Mouse (Mus musculus) forebrain, embryonic 15.5 days (tissue): Measurements from ENCODE around the gene Ush1g. TPM values are rescaled to one million over a fixed set of nuclear protein-coding genes. Genes with fewer than 3 reads are reported as not detected.

Experiments
- ATAC-seq: fragments of 200-750 bp; cut with Nextera tagmentation; replicated peaks from 2 replicates; pipeline ENCODE4 v1.8.0; 2017; ENCODE audit warnings: mild to moderate bottlenecking, moderate TSS enrichment, moderate library complexity
- H3K27ac ChIP-seq: fragments of 300-500 bp; sonication (generic); replicated peaks from 2 replicates; pipeline ENCODE4 v1.5.1; 2015; ENCODE audit warnings: mild to moderate bottlenecking, inconsistent platforms
- H3K27me3 ChIP-seq: fragments of 300-500 bp; sonication (generic); 2 replicates; pipeline ENCODE4 v1.6.1; 2015; ENCODE audit warnings: inconsistent platforms
- H3K36me3 ChIP-seq: fragments of 300-500 bp; sonication (generic); 2 replicates; pipeline ENCODE4 v1.6.1; 2015; ENCODE audit warnings: mild to moderate bottlenecking, inconsistent platforms
- H3K4me1 ChIP-seq: fragments of 300-500 bp; sonication (generic); 2 replicates; pipeline ENCODE4 v1.6.1; 2015; ENCODE audit warnings: inconsistent platforms
- H3K4me2 ChIP-seq: fragments of 300-500 bp; sonication (generic); replicated peaks from 2 replicates; pipeline ENCODE4 v1.6.1; 2015; ENCODE audit warnings: mild to moderate bottlenecking, inconsistent platforms
- H3K4me3 ChIP-seq: fragments of 300-500 bp; sonication (generic); 2 replicates; pipeline ENCODE4 v1.5.1; 2015; ENCODE audit warnings: mild to moderate bottlenecking, inconsistent platforms
- H3K9ac ChIP-seq: fragments of 300-500 bp; sonication (generic); replicated peaks from 2 replicates; pipeline ENCODE4 v1.6.1; 2015; ENCODE audit warnings: mild to moderate bottlenecking, inconsistent platforms
- H3K9me3 ChIP-seq: fragments of 300-500 bp; sonication (generic); 2 replicates; pipeline ENCODE4 v1.6.1; 2016; ENCODE audit warnings: inconsistent platforms
- WGBS: fragments of 180-500 bp; shearing (Covaris S2); methylation state at CpG from one replicate; pipeline ENCODE4 v1.1.7; 2015; ENCODE audit warnings: mixed read lengths; 5-methylcytosine and 5-hydroxymethylcytosine counted together
- polyA plus RNA-seq: library from polyadenylated mRNA; unstranded; fragments of >200 nt; fragmentation: Nextera tagmentation; extraction: Ambion mirVana; gene quantifications from 2 replicates; pipeline ENCODE4 v1.2.1, GENCODE M21; 2015

Gene Ush1g
- polyA plus RNA-seq, 1 experiment from 2014 or later = 0.05 TPM

DNA sequence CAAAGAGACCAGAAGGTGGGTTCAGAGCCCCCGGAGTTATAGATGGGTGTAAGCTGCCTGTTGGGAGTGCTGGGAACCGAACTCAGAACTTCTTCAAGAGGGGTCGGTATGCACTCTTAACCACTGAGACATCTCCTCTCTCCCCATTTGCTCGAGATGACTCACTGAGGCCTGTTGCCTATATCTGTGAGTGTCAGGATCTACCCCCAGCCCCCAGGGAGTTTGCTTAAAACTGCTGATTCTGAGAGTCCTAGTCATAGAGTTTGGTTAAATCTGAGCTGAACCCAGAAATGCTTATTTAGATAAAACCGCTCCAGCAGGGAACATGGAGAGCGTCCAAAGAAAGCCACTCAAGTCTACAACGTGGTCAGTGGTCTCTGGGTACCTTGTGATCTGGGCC is 47.7 kb downstream of the Ush1g start:
- WGBS = 88% methylated on average over 7 of the region's 7 CpGs
- ATAC-seq = no peak
- no peak overlapping the region for H3K9ac ChIP-seq

DNA sequence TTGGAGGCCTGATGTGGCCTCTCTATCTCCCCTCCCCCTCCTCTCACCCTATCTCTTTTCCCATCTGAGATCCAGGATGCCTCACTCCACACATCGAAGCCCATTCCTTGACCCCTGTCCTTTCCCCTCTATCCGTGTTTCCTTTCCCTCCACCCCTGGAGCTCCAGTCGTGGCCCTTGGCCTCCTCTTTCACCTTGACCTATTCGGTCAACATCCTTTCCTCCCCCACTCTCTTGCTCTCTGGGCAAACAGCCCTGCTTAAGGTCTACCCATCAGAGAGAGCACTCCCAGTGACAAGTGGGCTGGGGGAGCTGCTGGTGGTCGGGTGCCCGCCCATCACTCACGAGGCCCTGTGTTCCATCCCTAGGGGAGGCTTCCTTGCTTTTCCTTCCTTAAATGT is 48.1 kb downstream of the Ush1g start:
- H3K27ac ChIP-seq = no peak overlapping the region
- H3K4me1 ChIP-seq = peaks cover 29% of the 10 kb centered on the region
- no peak overlapping the region for H3K4me3 ChIP-seq
- WGBS = 78% methylated on average over 7 of the region's 7 CpGs
- H3K9ac ChIP-seq = no peak overlapping the region
- no peak overlapping the region for H3K4me2 ChIP-seq
- peaks cover 5% of the 10 kb centered on the region; the same call in 1 of the 2 replicates for H3K36me3 ChIP-seq
- no peaks in the 10 kb centered on the region; the same call in 1 of the 2 replicates for H3K27me3 ChIP-seq
- no peaks in the 10 kb centered on the region for H3K9me3 ChIP-seq
- ATAC-seq = no peak

More for the DNA sequence above, 47.7 kb downstream of the Ush1g start:
- H3K4me1 ChIP-seq = peaks cover 29% of the 10 kb centered on the region
- no peak overlapping the region for H3K4me2 ChIP-seq
- H3K36me3 ChIP-seq = peaks cover 3% of the 10 kb centered on the region; the same call in 1 of the 2 replicates
- no peak overlapping the region for H3K27ac ChIP-seq
- H3K27me3 ChIP-seq = no peaks in the 10 kb centered on the region
- H3K9me3 ChIP-seq = no peaks in the 10 kb centered on the region
- H3K4me3 ChIP-seq = no peak overlapping the region

- Histone ChIP-seq H3K9ac (no peak overlapping the region), H3K4me2 (no peak overlapping the region)
Observed at GRCm38 (mm10) chr11:115272894-115273498, 48.8 kb downstream of the Ush1g start.

DNA sequence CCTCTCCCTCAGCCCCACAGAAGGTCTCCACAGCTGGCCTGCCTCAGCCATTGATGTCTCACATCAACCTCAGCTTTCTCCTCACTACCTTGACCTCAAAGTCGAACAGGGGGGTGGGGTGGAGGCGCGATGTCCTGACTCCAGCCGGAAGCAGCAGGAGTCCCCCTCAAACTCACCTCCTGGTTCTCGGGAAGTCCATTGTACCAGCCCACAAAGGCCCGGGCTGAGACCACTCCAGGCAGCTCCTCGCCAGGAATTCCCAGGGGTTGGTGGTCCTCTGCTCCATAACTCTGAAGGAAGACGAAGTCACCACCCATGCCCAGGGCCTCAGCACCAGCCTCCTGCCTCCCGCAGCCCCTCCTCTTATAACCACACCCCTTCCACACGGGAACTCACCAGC is 50.4 kb downstream of the Ush1g start:
- no peaks in the 10 kb centered on the region for H3K9me3 ChIP-seq
- H3K4me1 ChIP-seq = peaks cover 30% of the 10 kb centered on the region
- no peak for ATAC-seq
- no peak overlapping the region for H3K9ac ChIP-seq
- peaks cover 21% of the 10 kb centered on the region for H3K27me3 ChIP-seq
- WGBS = 72% methylated on average over 10 of the region's 10 CpGs
- H3K36me3 ChIP-seq = peaks cover 14% of the 10 kb centered on the region
- H3K4me3 ChIP-seq = no peak overlapping the region
- H3K4me2 ChIP-seq = no peak overlapping the region
- H3K27ac ChIP-seq = no peak overlapping the region

More at GRCm38 (mm10) chr11:115272894-115273498, 48.8 kb downstream of the Ush1g start:
- no peak overlapping the region for H3K4me3 ChIP-seq
- H3K4me1 ChIP-seq = peaks cover 28% of the 10 kb centered on the region
- 81% methylated on average over 10 of the region's 10 CpGs for WGBS
- H3K27me3 ChIP-seq = peaks cover 6% of the 10 kb centered on the region
- H3K9me3 ChIP-seq = no peaks in the 10 kb centered on the region
- no peak overlapping the region for H3K27ac ChIP-seq
- no peak for ATAC-seq
- H3K36me3 ChIP-seq = peaks cover 12% of the 10 kb centered on the region

GRCm38 (mm10) chr11:115271052-115271451 is 50.8 kb downstream of the Ush1g start:
- Histone ChIP-seq H3K27ac (no peak overlapping the region), H3K9me3 (no peaks in the 10 kb centered on the region), H3K4me2 (no peak overlapping the region), H3K4me3 (no peak overlapping the region), H3K9ac (no peak overlapping the region), H3K27me3 (peaks cover 25% of the 10 kb centered on the region), H3K4me1 (peaks cover 30% of the 10 kb centered on the region), H3K36me3 (peaks cover 14% of the 10 kb centered on the region)
- 82% methylated on average over 9 of the region's 9 CpGs for WGBS
- no peak for ATAC-seq

- 31% methylated on average over 19 of the region's 19 CpGs for WGBS
- no peak overlapping the region for H3K4me3 ChIP-seq
- peak; percentile 33 for ATAC-seq
Observed at GRCm38 (mm10) chr11:115270148-115270861, 51.5 kb downstream of the Ush1g start.

DNA sequence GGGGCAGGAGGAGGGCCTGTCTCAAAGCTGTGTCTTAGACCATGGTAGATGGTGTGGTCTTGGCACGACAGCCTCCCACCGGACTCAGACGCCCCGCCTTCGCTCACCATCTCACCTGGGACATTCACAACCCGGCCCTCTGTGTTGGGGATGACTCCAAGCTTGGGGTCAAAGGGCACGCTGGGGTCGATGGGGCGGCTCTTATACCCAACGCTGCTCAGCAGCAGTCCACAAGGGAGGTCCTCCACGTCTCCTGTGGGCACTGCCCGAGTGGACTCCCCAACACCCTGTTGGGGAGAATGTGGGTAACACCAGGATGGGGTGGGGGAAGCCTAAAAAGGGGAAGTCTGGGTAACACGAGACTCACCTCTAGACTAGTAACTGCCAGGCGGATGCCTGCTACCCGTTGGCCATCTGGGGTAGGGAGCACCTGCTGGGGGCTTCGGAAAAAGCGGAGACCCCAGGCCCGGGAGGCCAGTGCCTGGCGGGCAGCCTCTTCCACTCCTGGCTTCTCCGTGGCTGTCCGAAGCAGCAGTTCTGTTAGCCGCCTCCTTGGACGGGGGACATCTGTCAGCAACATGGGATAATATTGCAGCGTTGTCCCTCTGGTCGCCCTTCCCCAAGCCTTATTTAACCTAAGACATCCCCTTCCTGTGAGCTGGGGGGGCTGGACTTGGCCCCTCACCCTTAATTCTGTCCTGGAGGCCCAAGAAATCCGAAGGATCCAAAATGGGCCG is 52.3 kb downstream of the Ush1g start:
- Histone ChIP-seq H3K27ac (no peak overlapping the region), H3K4me2 (no peak overlapping the region), H3K4me3 (no peak overlapping the region), H3K4me1 (peaks cover 27% of the 10 kb centered on the region), H3K9ac (no peak overlapping the region), H3K36me3 (peaks cover 14% of the 10 kb centered on the region), H3K9me3 (no peaks in the 10 kb centered on the region), H3K27me3 (peaks cover 41% of the 10 kb centered on the region)
- no peak for ATAC-seq
- 95% methylated on average over 27 of the region's 27 CpGs for WGBS

More at GRCm38 (mm10) chr11:115270148-115270861, 51.5 kb downstream of the Ush1g start:
- Histone ChIP-seq H3K36me3 (peaks cover 14% of the 10 kb centered on the region), H3K27me3 (peaks cover 33% of the 10 kb centered on the region), H3K9me3 (no peaks in the 10 kb centered on the region), H3K9ac (no peak overlapping the region), H3K4me1 (peaks cover 29% of the 10 kb centered on the region), H3K4me2 (no peak overlapping the region), H3K27ac (no peak overlapping the region)

- H3K27me3 ChIP-seq = peaks cover 52% of the 10 kb centered on the region
- no peaks in the 10 kb centered on the region for H3K9me3 ChIP-seq
- H3K4me2 ChIP-seq = no peak overlapping the region
- H3K4me1 ChIP-seq = peaks cover 27% of the 10 kb centered on the region
- H3K36me3 ChIP-seq = peaks cover 14% of the 10 kb centered on the region
- WGBS = 82% methylated on average over 11 of the region's 11 CpGs
- no peak overlapping the region for H3K9ac ChIP-seq
- ATAC-seq = no peak
- H3K4me3 ChIP-seq = no peak overlapping the region
- H3K27ac ChIP-seq = no peak overlapping the region
Observed at GRCm38 (mm10) chr11:115267958-115268357, 53.9 kb downstream of the Ush1g start.

DNA sequence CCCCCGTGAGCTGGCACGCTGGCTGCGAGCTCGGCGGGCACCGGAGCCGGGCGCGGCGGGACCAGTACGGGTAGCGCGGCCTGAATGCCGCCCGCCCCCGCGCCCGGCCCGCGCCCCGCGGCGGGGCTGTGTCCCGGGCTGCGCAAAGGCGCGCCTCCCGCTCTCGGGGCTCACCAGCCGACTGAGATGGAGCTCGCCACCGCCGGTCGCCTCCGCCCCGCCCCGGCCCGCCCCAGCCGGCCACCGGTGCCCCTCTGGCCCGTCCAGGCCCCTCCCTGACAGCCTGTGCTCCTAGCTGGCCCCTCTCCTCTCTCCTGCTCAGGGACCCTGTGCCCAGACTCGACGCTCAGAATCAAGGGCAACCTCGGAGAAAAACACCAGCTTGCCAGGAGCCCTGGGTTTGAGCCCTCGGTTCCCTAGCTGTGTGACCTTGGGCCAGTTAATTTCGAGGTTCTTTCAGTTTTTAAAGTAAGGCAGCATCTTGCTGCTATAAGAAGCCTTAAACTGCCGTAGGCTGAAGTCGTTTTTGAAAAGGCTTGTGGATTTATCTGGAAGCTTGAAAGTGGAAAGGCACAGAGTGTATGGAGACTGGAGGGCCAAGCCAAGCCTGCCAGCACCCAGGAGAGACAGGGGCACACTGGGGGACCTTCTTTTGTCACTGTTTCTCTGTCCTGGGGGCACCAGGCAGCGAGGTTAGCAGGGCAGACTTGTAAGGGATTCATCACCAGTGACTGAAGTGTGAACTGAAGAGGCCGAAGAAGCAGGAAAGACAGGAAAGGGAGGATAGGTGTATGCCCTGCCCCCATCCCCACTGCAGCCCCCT is 54.6 kb downstream of the Ush1g start, which contains the start of gene Grin2c:
Gene Grin2c, minus strand, starts transcription at position 183 of the 823 bp plus-strand sequence.
- 5% methylated on average over 50 of the region's 50 CpGs for WGBS
- peak within 1 kb of the TSS; percentile 51 for H3K4me2 ChIP-seq
- H3K36me3 ChIP-seq = peaks cover 14% of the 10 kb centered on the region
- no peak for ATAC-seq
- peaks cover 30% of the 10 kb centered on the region for H3K4me1 ChIP-seq
- no peak within 1 kb of the TSS for H3K27ac ChIP-seq
- 0 out of 2 replicates have a peak within 1 kb of the TSS, but pooled peaks have one; percentile 0 for H3K9ac ChIP-seq
- no peaks in the 10 kb centered on the region for H3K9me3 ChIP-seq
- peak within 1 kb of the TSS; percentile 31 for H3K4me3 ChIP-seq
- H3K27me3 ChIP-seq = peaks cover 58% of the 10 kb centered on the region

DNA sequence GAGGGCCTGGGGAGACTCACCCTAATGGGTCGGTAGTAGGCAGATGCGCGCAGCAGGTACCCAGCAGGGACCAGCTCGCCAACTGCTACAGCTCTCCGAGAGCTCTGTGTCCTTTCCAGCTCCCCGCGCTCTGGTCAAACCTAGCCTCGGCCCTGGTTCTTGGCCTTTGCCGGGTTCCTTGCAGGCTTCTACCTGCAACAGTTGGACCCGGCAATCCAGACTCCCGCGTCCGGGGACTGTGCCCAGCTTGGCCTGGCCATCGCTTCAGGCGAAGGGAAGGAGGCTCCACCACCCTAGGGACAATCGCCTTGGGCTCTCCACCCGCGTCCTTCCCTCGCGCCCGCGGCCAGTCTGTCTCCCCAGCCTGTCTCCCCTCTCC is 55.5 kb downstream of the Ush1g start:
- peak overlapping the region; percentile 51 for H3K4me2 ChIP-seq
- no peak overlapping the region for H3K9ac ChIP-seq
- peaks cover 64% of the 10 kb centered on the region for H3K27me3 ChIP-seq
- no peak for ATAC-seq
- H3K4me1 ChIP-seq = peaks cover 30% of the 10 kb centered on the region
- peaks cover 14% of the 10 kb centered on the region for H3K36me3 ChIP-seq
- no peaks in the 10 kb centered on the region for H3K9me3 ChIP-seq
- WGBS = 4% methylated on average over 22 of the region's 22 CpGs
- no peak overlapping the region for H3K27ac ChIP-seq
- H3K4me3 ChIP-seq = peak overlapping the region; percentile 31

DNA sequence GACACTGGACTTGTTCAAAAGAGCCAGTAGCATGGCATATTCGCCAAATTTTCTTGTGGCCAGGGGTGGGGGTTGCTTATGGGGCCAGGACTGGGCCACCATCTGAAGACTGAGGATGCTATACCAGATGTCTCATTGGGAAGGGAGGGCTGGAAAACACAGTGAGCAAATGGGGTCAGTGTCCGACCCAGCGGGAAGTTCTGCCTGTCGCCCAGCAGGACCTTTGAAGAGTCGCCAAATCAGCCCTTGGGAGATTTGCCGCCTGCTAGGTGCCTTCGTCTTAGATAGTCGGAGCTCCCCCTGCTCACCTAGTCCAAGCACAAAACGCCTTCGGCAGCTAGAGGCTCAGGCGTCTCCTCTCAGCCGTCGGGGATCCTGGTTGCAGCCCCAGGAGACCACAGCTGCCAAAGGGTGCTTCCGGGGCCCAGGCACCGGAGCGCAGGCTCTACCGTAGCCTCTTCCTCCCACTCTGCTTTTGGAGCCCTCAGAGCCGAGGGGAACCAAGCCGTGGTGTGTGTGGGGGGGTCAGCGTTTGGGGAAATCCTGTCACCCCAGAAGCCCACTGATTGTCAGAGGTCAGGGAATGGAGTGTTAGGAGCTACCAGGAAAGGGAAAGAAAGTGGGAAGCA is 56.0 kb downstream of the Ush1g start:
- Histone ChIP-seq H3K4me1 (peaks cover 30% of the 10 kb centered on the region), H3K4me2 (no peak overlapping the region; the same call in 1 of the 2 replicates), H3K9me3 (no peaks in the 10 kb centered on the region), H3K27ac (no peak overlapping the region), H3K9ac (no peak overlapping the region), H3K4me3 (peak overlapping the region; percentile 31; the same call in 1 of the 2 replicates), H3K27me3 (peaks cover 68% of the 10 kb centered on the region), H3K36me3 (peaks cover 14% of the 10 kb centered on the region)
- WGBS = 4% methylated on average over 20 of the region's 20 CpGs
- no peak for ATAC-seq
